Mouse (Mus musculus) bone marrow, adult 2 months (tissue): ENCODE results near the gene Heatr1. TPM values are rescaled to one million over a fixed set of nuclear protein-coding genes. Genes with fewer than 3 reads are reported as not detected.
A peak's percentile ranks its signal among the peaks of the same experiment; 100 is the strongest.
"Not testable (repeated sequence)": the region's sequence is repeated elsewhere in the genome, so short reads cannot be mapped to it uniquely, and the experiment has no call there.

Source experiments
- H3K27ac ChIP-seq: fragments of 200-500 bp; 2 replicates; pipeline ENCODE4 v1.5.1; 2012; ENCODE audit warnings: low read depth, mild to moderate bottlenecking, control low read depth, inconsistent platforms, low read length; ENCODE audit not compliant: control insufficient read depth, poor library complexity, insufficient read depth
- H3K4me1 ChIP-seq: fragments of 200-500 bp; 2 replicates; pipeline ENCODE4 v1.6.1; 2011; ENCODE audit warnings: low read length; ENCODE audit not compliant: control insufficient read depth, insufficient read depth
- H3K4me3 ChIP-seq: fragments of 200-500 bp; replicated peaks from 2 replicates; pipeline ENCODE3; 2011; ENCODE audit warnings: mild to moderate bottlenecking, low read depth, low read length, control low read depth; ENCODE audit not compliant: control insufficient read depth
- CTCF ChIP-seq: fragments of 200-500 bp; IDR thresholded peaks from 2 replicates; pipeline ENCODE4 v1.5.1; 2011; ENCODE audit warnings: low read length, control low read depth; ENCODE audit not compliant: control insufficient read depth, insufficient read depth
- POLR2A ChIP-seq: fragments of 200-500 bp; IDR thresholded peaks from 2 replicates; pipeline ENCODE4 v1.6.1; 2011; ENCODE audit warnings: low read depth, mild to moderate bottlenecking, control low read depth, low read length, borderline replicate concordance; ENCODE audit not compliant: control insufficient read depth
- WGBS: fragments of 180-500 bp; shearing (Covaris S2); methylation state at CpG from one replicate; pipeline ENCODE4 v1.1.7; 2018; 5-methylcytosine and 5-hydroxymethylcytosine counted together
- polyA plus RNA-seq: library from polyadenylated mRNA; stranded (reverse); fragments of >200 nt; gene quantifications from 2 replicates; pipeline ENCODE4 v1.2.4, GENCODE M21; 2011; ENCODE audit warnings: low replicate concordance; ENCODE audit not compliant: missing spikeins, insufficient read depth, insufficient read length

Gene Heatr1
- polyA plus RNA-seq, 1 experiment, result 10.0 TPM

DNA sequence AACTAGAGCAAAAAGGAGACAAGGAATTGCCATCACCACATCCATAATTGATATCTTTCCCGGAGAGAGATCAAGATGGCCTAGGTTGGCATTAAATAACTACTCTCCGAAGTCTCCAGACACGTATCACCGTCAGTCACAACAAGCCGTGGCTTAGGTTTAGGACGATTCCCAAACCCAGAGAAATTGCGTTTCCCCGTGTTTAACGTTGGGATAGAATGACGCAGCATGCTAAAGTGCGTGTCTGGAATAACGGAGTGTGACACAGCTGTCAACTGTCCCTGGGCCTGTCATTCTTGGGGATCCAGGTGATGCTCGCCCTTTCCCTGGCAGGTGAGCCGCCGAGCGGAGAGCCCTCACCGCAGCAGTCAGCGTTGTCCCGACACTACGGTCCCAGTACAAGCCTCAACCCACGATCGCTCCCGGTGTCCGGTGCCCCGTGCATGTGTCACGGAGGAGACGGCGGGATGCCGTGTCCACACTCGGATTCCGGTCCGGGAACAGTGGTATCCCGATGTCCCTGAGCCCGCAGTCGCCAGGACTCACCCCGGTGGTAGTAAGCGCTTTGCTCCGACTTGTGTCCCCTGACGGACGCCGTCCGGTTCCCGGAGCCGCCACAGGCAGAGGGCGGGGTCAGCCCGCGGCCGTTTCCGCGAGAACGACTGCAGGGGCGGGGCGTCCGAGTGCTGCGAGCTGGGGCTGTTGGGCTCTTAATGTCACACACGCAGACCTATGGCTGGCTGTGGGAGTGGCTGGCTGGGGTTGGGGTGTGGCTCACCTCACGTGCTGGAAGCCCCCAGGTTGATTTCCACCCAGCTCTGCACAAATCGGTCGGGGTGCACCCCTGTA is 66.3 kb downstream of the Heatr1 start:
- H3K4me1 ChIP-seq, result no peaks in the 10 kb centered on the region; the same call in 1 of the 2 replicates
- WGBS, result under 1% methylated on average over 59 of the region's 59 CpGs

DNA sequence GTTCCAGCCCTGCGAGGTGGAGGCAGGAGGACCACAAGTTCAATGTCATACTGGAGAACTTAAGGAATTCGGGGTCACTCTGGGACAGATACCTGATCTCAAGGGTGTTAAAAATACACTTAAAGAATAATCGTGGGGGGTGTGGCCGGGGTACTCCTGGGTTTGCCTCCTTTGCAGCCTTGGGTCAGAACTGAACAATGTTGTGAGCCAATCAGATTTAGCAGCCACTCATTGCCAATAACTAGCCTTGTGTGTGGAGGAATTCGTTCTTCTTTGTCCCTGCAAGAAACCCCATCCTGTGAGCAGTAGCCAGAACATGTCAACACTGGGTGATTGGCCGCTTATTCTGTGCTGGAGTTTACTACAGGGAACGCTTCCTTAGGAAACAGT is 66.9 kb downstream of the Heatr1 start:
- TF ChIP-seq CTCF (no peak), POLR2A (no peak)
- peak overlapping the region; percentile 9; the same call in 1 of the 2 replicates for H3K27ac ChIP-seq
- no peaks in the 10 kb centered on the region; the same call in none of the 2 replicates for H3K4me1 ChIP-seq
- H3K4me3 ChIP-seq, result peak overlapping the region; percentile 98
- 2% methylated on average over 7 of the region's 7 CpGs for WGBS

More for the DNA sequence above, 66.3 kb downstream of the Heatr1 start:
- Histone ChIP-seq H3K27ac (peak overlapping the region; percentile 86), H3K4me3 (peak overlapping the region; percentile 98)
- no peak for TF ChIP-seq CTCF
- peak; percentile 77; the same call in 1 of the 2 replicates for TF ChIP-seq POLR2A

DNA sequence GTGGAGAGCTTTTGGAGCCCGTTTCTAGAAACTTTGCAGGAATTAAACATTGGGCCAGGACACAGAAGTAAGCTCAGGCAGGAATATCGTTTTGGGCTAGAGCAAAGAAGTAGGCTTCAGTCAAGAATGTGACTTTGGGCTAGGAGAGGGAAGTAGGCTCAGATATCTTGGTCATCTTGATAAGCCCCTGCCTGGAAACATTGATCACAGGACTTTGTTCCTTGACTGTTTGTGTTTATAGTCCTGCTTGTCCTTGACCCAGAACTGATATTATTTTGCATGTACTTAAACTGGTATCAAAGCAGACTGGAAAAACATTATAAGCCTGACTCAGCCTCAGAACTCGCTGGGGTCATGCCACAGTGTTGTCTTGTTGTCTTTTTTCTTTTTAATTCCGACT is 67.8 kb downstream of the Heatr1 start:
- no peak overlapping the region for H3K27ac ChIP-seq
- 87% methylated on average over 4 of the region's 4 CpGs for WGBS
- no peaks in the 10 kb centered on the region; the same call in none of the 2 replicates for H3K4me1 ChIP-seq
- H3K4me3 ChIP-seq, result no peak overlapping the region
- TF ChIP-seq POLR2A, result no peak
- no peak for TF ChIP-seq CTCF

DNA sequence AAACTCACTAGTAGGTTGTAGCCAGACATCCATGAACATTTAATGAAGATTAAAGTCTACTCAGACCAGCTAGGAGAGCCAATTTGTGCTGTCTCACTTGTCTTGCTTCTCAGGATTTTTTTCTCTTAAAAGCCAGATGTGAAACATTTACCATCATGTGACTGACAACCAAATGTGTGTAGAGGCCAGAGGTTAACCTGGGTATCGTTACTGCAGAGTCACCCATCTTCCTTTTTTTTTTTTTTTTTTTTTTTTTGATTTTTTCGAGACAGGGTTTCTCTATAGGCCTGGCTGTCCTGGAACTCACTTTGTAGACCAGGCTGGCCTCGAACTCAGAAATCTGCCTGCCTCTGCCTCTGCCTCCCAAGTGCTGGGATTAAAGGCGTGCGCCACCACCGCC is 69.3 kb downstream of the Heatr1 start:
- H3K4me1 ChIP-seq, H3K4me3 ChIP-seq, H3K27ac ChIP-seq: not testable (repeated sequence)
- 70% methylated on average over 6 of the region's 6 CpGs for WGBS

DNA sequence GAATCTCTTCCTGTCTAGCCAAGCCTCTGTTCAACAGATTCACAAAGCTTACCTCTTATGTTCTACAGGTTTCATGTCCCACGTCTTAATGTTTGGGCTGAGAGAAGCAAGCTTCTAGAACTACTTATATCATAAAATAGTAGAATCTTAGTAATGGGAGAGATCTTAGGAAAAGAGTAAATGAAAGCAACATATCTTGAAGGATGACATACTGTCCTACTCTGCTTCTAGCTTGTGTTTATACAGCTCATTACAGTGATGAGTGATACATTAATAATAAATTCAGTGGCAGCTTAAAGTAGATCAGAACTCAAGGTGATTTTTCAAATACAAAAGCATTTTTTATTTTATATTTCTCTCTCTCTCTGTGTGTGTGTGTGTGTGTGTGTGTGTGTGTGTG is 70.0 kb downstream of the Heatr1 start, which contains the start of gene Lgals8:
Gene Lgals8 (minus strand): TSS at position 101 of the 400 bp plus-strand sequence.
- 76% methylated on average over 1 of the region's 1 CpGs for WGBS
- no peak within 1 kb of the TSS for H3K27ac ChIP-seq
- no peak within 1 kb of the TSS for H3K4me3 ChIP-seq
- no peaks in the 10 kb centered on the region; the same call in none of the 2 replicates for H3K4me1 ChIP-seq
- no peak for TF ChIP-seq CTCF
- no peak for TF ChIP-seq POLR2A

DNA sequence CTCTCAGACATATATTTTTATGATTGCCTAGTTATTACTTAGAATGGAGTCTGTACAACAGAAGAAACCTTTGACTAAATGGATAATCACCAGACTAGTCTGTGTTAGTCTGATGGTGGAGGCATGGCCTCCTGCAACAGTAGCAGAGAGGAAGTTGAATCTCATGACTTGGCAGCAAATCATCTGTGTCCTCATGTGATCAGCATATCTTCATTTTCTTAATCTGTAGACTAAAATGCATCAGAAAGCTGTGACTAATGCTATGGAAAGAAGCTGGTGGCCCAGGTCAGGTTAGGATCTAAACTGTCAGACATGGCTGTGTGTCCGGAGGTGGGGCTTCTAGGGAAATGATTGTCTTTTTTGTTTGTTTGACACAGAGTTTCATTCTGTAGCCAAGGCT is 73.7 kb downstream of the Heatr1 start:
- Histone ChIP-seq H3K4me3 (no peak overlapping the region), H3K27ac (no peak overlapping the region), H3K4me1 (no peaks in the 10 kb centered on the region; the same call in 1 of the 2 replicates)
- TF ChIP-seq POLR2A (no peak), CTCF (no peak)
- WGBS, result 51% methylated on average over 1 of the region's 1 CpGs

DNA sequence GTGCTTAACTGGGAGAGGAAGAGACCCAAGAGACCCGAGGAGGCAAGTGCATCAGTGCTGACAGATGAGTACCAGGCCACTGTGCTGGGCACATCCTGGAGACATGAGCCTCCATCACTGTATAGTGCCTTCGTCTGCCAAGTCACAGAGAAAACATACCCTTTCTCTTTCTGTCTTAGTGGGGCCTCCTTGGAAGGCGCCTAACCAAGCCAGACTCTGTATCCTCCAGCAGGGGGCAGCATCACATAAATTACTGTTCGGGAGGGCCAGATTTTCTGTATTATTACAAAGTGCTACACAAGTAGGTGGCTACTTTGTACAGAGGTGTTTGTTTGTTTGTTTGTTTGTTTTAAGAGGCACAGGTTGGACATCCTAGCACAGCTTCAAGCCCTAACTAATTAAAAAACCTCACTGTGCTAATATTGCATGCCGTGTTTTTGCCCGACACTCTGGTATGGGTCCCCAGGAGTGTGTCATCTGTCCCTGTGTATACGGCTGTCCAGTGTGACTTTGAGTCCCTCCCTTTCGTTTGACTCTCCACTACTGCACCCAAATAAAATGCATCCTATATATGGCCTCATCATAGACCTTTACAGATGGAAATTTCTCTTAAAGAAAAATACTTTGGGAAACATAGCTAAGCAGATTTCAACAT is 79.0 kb downstream of the Heatr1 start:
- TF ChIP-seq POLR2A (no peak), CTCF (peak; percentile 61)
- Histone ChIP-seq H3K27ac (no peak overlapping the region), H3K4me3 (no peak overlapping the region), H3K4me1 (peaks cover 3% of the 10 kb centered on the region; the same call in 1 of the 2 replicates)
- WGBS, result 41% methylated on average over 8 of the region's 8 CpGs

DNA sequence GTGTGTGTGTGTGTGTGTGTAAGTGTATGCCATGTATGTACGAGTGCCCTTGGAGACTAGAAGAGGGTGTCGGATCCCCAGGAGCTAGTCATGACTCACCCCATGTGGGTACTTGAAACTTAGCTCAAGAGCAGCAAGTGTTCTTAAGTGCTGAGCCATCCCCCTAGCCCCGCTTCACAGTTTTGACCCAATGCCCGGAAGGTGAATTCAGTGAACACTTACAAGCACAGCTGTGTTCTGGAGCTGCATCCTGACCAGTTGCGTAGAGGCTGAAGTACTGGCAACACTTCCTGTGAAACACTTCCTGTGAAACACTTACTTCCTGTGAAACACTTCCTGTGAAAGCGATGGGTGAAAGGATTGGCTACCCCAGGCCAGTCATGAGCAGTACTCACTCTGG is 80.4 kb downstream of the Heatr1 start:
- H3K27ac ChIP-seq, result peak overlapping the region; percentile 1; the same call in 1 of the 2 replicates
- H3K4me3 ChIP-seq, result no peak overlapping the region
- TF ChIP-seq CTCF (no peak), POLR2A (no peak)
- WGBS, result 49% methylated on average over 6 of the region's 6 CpGs
- peaks cover 3% of the 10 kb centered on the region; the same call in 1 of the 2 replicates for H3K4me1 ChIP-seq
